Mouse (Mus musculus): Measurements from ENCODE around the gene Sept12.

Gene Sept12

DNA sequence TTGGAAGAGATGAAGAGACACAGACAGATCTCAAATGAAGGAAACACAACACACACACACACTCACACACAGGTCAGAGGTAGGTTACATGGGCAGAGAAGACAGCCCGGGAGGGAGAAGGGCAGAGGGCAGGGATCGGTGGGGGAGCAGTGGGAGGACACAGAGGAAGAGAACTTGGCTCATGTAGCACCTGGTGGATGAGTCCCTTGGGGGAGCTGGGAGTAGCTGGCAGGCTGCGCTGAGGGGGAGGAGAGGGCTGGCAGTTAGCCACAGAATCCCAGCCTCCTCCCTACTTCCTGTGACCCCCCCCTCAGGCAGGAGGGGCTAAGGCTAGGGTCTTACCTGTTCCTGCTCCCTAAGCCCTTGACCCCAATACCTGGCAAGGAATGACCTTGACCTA is at the start of gene Sept12:
Gene Sept12, minus strand, starts transcription at position 300 of the 400 bp plus-strand sequence.
- DNase-seq (ENCODE audit: inconsistent ontology term) = no peak

- no peak for DNase-seq (ENCODE audit: inconsistent ontology term)
Observed at GRCm38 (mm10) chr16:5045322-5045721, 47.7 kb upstream of the Sept12 start.

- DNase-seq (ENCODE audit: inconsistent ontology term) = no peak
Observed at GRCm38 (mm10) chr16:5036649-5037234, 39.1 kb upstream of the Sept12 start.

GRCm38 (mm10) chr16:5035591-5035990 is 37.9 kb upstream of the Sept12 start:
- DNase-seq (ENCODE audit: inconsistent ontology term) = no peak

GRCm38 (mm10) chr16:5029847-5030246 is 32.2 kb upstream of the Sept12 start:
- DNase-seq (ENCODE audit: inconsistent ontology term) = no peak

GRCm38 (mm10) chr16:5024021-5024420 is 26.4 kb upstream of the Sept12 start:
- DNase-seq (ENCODE audit: inconsistent ontology term) = no peak

DNA sequence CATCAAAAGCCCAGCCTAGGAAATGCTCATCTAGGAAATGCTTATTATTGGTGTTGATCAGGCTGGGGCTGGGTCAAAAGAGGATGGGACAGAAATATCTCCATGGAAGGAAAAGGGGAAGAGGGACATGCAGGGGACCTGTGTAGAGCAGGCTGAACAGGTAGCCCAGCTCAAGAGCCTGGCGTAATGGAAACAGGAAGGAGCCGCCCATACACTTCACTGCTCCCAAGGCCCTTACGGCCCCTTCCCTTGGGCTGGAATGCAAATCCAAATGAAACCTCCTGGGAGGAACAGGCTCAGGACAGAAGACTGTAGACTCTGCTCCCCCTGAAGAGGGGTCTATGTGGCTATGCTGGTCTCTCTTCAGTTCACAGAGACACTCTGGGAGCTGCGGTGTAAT is 16.9 kb upstream of the Sept12 start:
- no peak for DNase-seq (ENCODE audit: inconsistent ontology term)

GRCm38 (mm10) chr16:5013054-5013838 is 15.6 kb upstream of the Sept12 start, which contains the start of gene Rogdi:
Gene Rogdi, minus strand, starts transcription at chr16:5013553.
- peak; percentile 98 for DNase-seq (ENCODE audit: inconsistent ontology term)

GRCm38 (mm10) chr16:5012036-5013005 is 14.7 kb upstream of the Sept12 start:
- no peak for DNase-seq (ENCODE audit: inconsistent ontology term)

- no peak for DNase-seq (ENCODE audit: inconsistent ontology term)
Observed at GRCm38 (mm10) chr16:5011285-5011684, 13.6 kb upstream of the Sept12 start.

DNA sequence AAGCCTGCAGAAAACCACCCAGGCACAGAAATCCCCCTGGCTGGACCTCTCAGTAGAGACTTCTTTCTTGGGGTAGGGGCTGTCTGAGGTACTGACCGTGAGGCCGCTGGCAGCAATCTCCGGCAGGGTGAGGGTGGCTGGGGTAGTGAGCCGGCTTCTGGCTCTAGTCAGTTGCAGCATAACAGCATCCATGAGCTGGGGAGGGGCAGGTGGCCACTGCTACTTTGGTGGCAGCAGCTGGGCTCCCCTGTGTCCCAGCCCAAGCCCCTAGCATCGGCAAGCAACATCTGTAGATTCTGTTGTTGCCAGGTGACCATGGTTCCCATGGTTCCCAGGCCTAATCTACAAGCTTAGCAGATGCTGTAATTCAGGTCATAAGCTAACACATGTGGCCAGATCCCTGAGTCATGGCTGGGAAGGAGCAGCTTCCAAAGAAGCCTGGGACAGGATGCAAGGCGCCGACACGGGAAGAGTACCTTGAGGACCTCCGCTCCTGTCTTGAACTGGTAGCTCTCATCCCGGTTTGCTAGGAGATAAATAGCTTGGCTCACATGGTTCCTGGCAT is 12.8 kb upstream of the Sept12 start:
- DNase-seq (ENCODE audit: inconsistent ontology term) = no peak

- DNase-seq (ENCODE audit: inconsistent ontology term) = no peak
Observed at GRCm38 (mm10) chr16:5008076-5008475, 10.4 kb upstream of the Sept12 start.

- no peak for DNase-seq (ENCODE audit: inconsistent ontology term)
Observed at GRCm38 (mm10) chr16:5007492-5007891, 9.8 kb upstream of the Sept12 start.

GRCm38 (mm10) chr16:5007067-5007466 is 9.4 kb upstream of the Sept12 start, which contains the start of gene Smim22:
Gene Smim22, plus strand, starts transcription at chr16:5007288.
- DNase-seq (ENCODE audit: inconsistent ontology term) = no peak

GRCm38 (mm10) chr16:5000611-5001010 is 3.0 kb upstream of the Sept12 start:
- no peak for DNase-seq (ENCODE audit: inconsistent ontology term)

DNA sequence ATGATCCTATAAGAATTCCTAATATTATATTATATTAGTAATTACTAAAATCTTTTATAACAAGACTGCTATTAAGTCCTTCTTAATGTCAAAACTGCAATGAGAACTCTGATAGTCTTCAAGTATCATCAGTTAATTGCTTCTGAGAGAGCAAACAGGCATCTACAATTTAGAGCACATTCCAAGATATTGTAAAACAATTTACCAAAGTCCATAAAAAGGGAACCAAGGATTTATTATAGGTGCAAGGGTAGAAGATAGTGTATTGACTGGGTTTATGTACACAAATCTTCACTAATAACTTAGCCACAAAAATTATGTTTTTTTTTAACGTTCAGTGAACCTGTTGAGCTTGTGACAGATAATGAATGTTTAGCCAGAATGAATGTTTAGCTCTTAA is 1.3 kb upstream of the Sept12 start:
- DNase-seq (ENCODE audit: inconsistent ontology term) = no peak

- no peak for DNase-seq (ENCODE audit: inconsistent ontology term)
Observed at GRCm38 (mm10) chr16:4993276-4993675, 4.4 kb downstream of the Sept12 start.

- no peak for DNase-seq (ENCODE audit: inconsistent ontology term)
Observed at GRCm38 (mm10) chr16:4984717-4985116, 12.9 kb downstream of the Sept12 start.

DNA sequence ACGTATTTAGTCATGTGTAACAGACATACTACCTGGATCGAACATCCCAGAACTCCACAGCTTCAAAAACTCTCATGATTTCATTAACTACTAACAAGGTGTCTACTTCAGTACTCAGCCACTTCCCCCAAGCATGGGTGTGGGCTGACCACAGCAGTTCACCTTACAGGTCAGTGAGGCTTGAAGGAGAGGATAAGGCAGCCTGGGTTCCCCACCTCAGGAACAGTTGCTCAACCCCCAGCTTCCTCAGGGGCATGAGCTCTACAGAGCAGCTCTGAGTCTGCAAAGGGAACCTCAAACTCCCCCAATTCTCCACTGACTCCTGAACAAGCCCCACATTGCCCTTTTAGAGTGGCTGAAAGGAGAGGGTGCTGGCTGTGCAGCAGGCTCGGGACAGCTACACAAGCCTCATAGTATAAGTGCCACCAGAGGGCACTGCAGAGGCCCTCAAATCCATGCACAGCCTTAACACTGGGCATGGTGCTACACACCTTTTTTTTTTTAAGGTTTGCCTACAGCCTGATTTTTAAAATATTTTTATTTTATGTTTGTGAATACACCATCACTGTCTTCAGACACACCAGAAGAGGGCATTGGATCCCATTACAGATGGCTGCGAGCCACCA is 17.8 kb downstream of the Sept12 start:
- no peak for DNase-seq (ENCODE audit: inconsistent ontology term)

GRCm38 (mm10) chr16:4978275-4979051 is 19.2 kb downstream of the Sept12 start:
- no peak for DNase-seq (ENCODE audit: inconsistent ontology term)
